Mouse (Mus musculus): ENCODE results near the gene Scaf11.

GRCm38 (mm10) chr15:96487066-96487698, 26.5 kb upstream of the Scaf11 start:
- no peak for TF ChIP-seq POLR2A (IDR thresholded peaks at IDR 0.05; ENCODE audit: control insufficient read depth, low read depth, low read length)
- TF ChIP-seq CTCF (IDR thresholded peaks at IDR 0.05; ENCODE audit: control insufficient read depth, insufficient read depth, insufficient replicate concordance, low read depth, low read length) = no peak
